Mouse (Mus musculus) cerebellum, postnatal 25 days (tissue): ENCODE measurements around the gene Rtn4rl1.
"Not testable (repeated sequence)": the region's sequence is repeated elsewhere in the genome, so short reads cannot be mapped to it uniquely, and the experiment has no call there.

ENCODE experiments used
- DNase-seq, 2 experiments: peaks; one replicate each; pipeline ENCODE4 v3.0.0; 2021; ENCODE audit warnings: mixed read lengths in 2 of 2

Gene Rtn4rl1

GRCm38 (mm10) chr11:75279342-75280065, 85.9 kb downstream of the Rtn4rl1 start:
- peak; percentile 42 to 55 for DNase-seq

- DNase-seq = peak in 1 of 2 experiments; percentile 33
Measured at GRCm38 (mm10) chr11:75280066-75280410, 86.5 kb downstream of the Rtn4rl1 start.

- peak in 1 of 2 experiments; percentile 44 for DNase-seq
Measured at GRCm38 (mm10) chr11:75280435-75281001, 86.9 kb downstream of the Rtn4rl1 start.

- DNase-seq = peak in 1 of 2 experiments; percentile 32
Measured at GRCm38 (mm10) chr11:75281380-75282256, 88.0 kb downstream of the Rtn4rl1 start.

GRCm38 (mm10) chr11:75282496-75283120, 89.0 kb downstream of the Rtn4rl1 start:
- DNase-seq = no peak

- not testable (repeated sequence) for DNase-seq
Measured at GRCm38 (mm10) chr11:75283784-75284183, 90.2 kb downstream of the Rtn4rl1 start.

- DNase-seq = no peak
Measured at GRCm38 (mm10) chr11:75285893-75286467, 92.4 kb downstream of the Rtn4rl1 start.

GRCm38 (mm10) chr11:75286868-75287267, 93.3 kb downstream of the Rtn4rl1 start:
- DNase-seq = no peak

- no peak for DNase-seq
Measured at GRCm38 (mm10) chr11:75287940-75288339, 94.4 kb downstream of the Rtn4rl1 start.

GRCm38 (mm10) chr11:75288517-75288916, 94.9 kb downstream of the Rtn4rl1 start:
- no peak for DNase-seq

GRCm38 (mm10) chr11:75289120-75289519, 95.5 kb downstream of the Rtn4rl1 start:
- DNase-seq = no peak

- peak; percentile 91 to 93 for DNase-seq
Measured at GRCm38 (mm10) chr11:75290566-75291271, 97.1 kb downstream of the Rtn4rl1 start.

- DNase-seq = peak in 1 of 2 experiments; percentile 49
Measured at GRCm38 (mm10) chr11:75291389-75292215, 98.0 kb downstream of the Rtn4rl1 start.

- DNase-seq = no peak
Measured at GRCm38 (mm10) chr11:75292281-75292680, 98.7 kb downstream of the Rtn4rl1 start.

- no peak for DNase-seq
Measured at GRCm38 (mm10) chr11:75293852-75294361, 100.3 kb downstream of the Rtn4rl1 start.

GRCm38 (mm10) chr11:75294862-75295261, 101.3 kb downstream of the Rtn4rl1 start:
- no peak for DNase-seq

- DNase-seq = not testable (repeated sequence)
Measured at GRCm38 (mm10) chr11:75295534-75295933, 102.0 kb downstream of the Rtn4rl1 start.

GRCm38 (mm10) chr11:75296406-75297005, 102.9 kb downstream of the Rtn4rl1 start:
- DNase-seq = no peak

- DNase-seq = no peak
Measured at GRCm38 (mm10) chr11:75297631-75298030, 104.0 kb downstream of the Rtn4rl1 start.

- no peak for DNase-seq
Measured at GRCm38 (mm10) chr11:75298491-75298890, 104.9 kb downstream of the Rtn4rl1 start.
